Mouse (Mus musculus) intestine, embryonic 14.5 days (tissue): ENCODE data around the gene Spon1. TPM values are rescaled to one million over a fixed set of nuclear protein-coding genes. Genes with fewer than 3 reads are reported as not detected.

Experiments used
- ATAC-seq: fragments of 200-750 bp; cut with Nextera tagmentation; replicated peaks from 2 replicates; pipeline ENCODE4 v1.8.0; 2017; ENCODE audit warnings: low read depth, moderate number of reproducible peaks, moderate TSS enrichment, moderate library complexity; ENCODE audit not compliant: low FRiP score, low TSS enrichment
- DNase-seq: peaks from one replicate; pipeline ENCODE4 v3.0.0-alpha.2; 2018; ENCODE audit warnings: low spot score
- H3K27ac ChIP-seq: fragments of 300-500 bp; sonication (generic); 2 replicates; pipeline ENCODE4 v1.5.1; 2014; ENCODE audit warnings: low read depth, mild to moderate bottlenecking, control low read depth
- H3K27me3 ChIP-seq: fragments of 300-500 bp; sonication (generic); replicated peaks from 2 replicates; pipeline ENCODE4 v1.6.1; 2014; ENCODE audit warnings: low read length, control low read depth; ENCODE audit not compliant: control insufficient read depth, insufficient read depth
- H3K36me3 ChIP-seq: fragments of 300-500 bp; sonication (generic); 2 replicates; pipeline ENCODE4 v1.6.1; 2014; ENCODE audit warnings: low read length, control low read depth; ENCODE audit not compliant: control insufficient read depth, insufficient read depth
- H3K4me1 ChIP-seq: fragments of 300-500 bp; sonication (generic); replicated peaks from 2 replicates; pipeline ENCODE4 v1.6.1; 2014; ENCODE audit warnings: low read length, control low read depth, mixed read lengths; ENCODE audit not compliant: control insufficient read depth, insufficient read depth
- H3K4me2 ChIP-seq: fragments of 300-500 bp; sonication (generic); 2 replicates; pipeline ENCODE4 v1.6.1; 2014; ENCODE audit warnings: low read length
- H3K4me3 ChIP-seq: fragments of 300-500 bp; sonication (generic); 2 replicates; pipeline ENCODE4 v1.5.1; 2014; ENCODE audit warnings: low read depth, low read length, control low read depth, mixed read lengths
- H3K9ac ChIP-seq: fragments of 300-500 bp; sonication (generic); 2 replicates; pipeline ENCODE4 v1.6.1; 2014; ENCODE audit warnings: mild to moderate bottlenecking, low read length
- H3K9me3 ChIP-seq: fragments of 300-500 bp; sonication (generic); 2 replicates; pipeline ENCODE4 v1.6.1; 2016; ENCODE audit warnings: low read length, control low read depth; ENCODE audit not compliant: control insufficient read depth
- WGBS: fragments of 180-500 bp; shearing (Covaris S2); extraction: QIAGEN DNeasy Blood & Tissue Kit; methylation state at CpG from one replicate; pipeline ENCODE4 v1.1.7; 2014; 5-methylcytosine and 5-hydroxymethylcytosine counted together
- polyA plus RNA-seq: library from polyadenylated mRNA; unstranded; fragments of >200 nt; fragmentation: Nextera tagmentation; extraction: Ambion mirVana; gene quantifications from 2 replicates; pipeline ENCODE4 v1.2.1, GENCODE M21; 2014

Spon1 gene
- polyA plus RNA-seq, 1 experiment from 2014 or later, result 12.2 TPM

GRCm38 (mm10) chr7:113841521-113841920 is 75.7 kb downstream of the Spon1 start:
- H3K4me2 ChIP-seq, result no peak overlapping the region
- H3K9ac ChIP-seq, result no peak overlapping the region
- H3K27ac ChIP-seq, result no peak overlapping the region
- ATAC-seq, result no peak
- no peaks in the 10 kb centered on the region for H3K27me3 ChIP-seq
- H3K9me3 ChIP-seq, result no peaks in the 10 kb centered on the region
- no peaks in the 10 kb centered on the region for H3K36me3 ChIP-seq
- no peak overlapping the region for H3K4me3 ChIP-seq
- H3K4me1 ChIP-seq, result no peaks in the 10 kb centered on the region
- 92% methylated on average over 2 of the region's 2 CpGs for WGBS
- no peak for DNase-seq

- ATAC-seq (no peak), DNase-seq (no peak)
- 89% methylated on average over 2 of the region's 2 CpGs for WGBS
- Histone ChIP-seq H3K4me2 (no peak overlapping the region), H3K4me3 (no peak overlapping the region), H3K4me1 (no peaks in the 10 kb centered on the region), H3K27me3 (no peaks in the 10 kb centered on the region), H3K9ac (no peak overlapping the region), H3K36me3 (no peaks in the 10 kb centered on the region), H3K9me3 (no peaks in the 10 kb centered on the region), H3K27ac (no peak overlapping the region)
These were observed 77.4 kb downstream of the Spon1 start for GRCm38 (mm10) chr7:113843150-113843549.

DNA sequence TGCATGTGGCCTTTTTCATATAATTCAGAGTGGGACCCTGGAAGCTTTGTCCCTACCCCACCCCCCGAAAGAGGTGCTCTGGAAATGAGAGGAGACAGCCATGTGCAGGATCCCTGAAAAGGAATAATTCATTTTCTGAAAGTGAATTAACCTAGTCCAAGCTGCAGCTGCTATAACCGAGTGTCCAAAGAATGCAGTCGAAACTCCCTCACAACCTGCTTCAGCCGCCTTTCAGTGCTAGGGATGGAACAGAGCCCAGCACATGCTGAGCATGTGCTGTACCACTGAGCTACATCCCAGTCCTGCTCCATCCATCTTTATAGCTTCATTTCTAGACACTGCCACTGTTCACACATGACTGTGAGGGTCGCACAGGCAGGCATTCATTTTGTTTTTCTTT is 79.4 kb downstream of the Spon1 start:
- Histone ChIP-seq H3K4me2 (no peak overlapping the region), H3K27ac (no peak overlapping the region), H3K9ac (no peak overlapping the region), H3K4me1 (no peaks in the 10 kb centered on the region), H3K4me3 (no peak overlapping the region), H3K36me3 (no peaks in the 10 kb centered on the region), H3K27me3 (no peaks in the 10 kb centered on the region), H3K9me3 (no peaks in the 10 kb centered on the region)
- DNase-seq, result no peak
- WGBS, result 72% methylated on average over 5 of the region's 5 CpGs
- no peak for ATAC-seq

GRCm38 (mm10) chr7:113846553-113846952 is 80.8 kb downstream of the Spon1 start:
- Histone ChIP-seq H3K9me3 (no peaks in the 10 kb centered on the region), H3K27ac (no peak overlapping the region), H3K27me3 (no peaks in the 10 kb centered on the region), H3K36me3 (no peaks in the 10 kb centered on the region), H3K4me3 (no peak overlapping the region), H3K9ac (no peak overlapping the region), H3K4me2 (no peak overlapping the region), H3K4me1 (no peaks in the 10 kb centered on the region)
- no peak for ATAC-seq
- WGBS, result 45% methylated on average over 3 of the region's 3 CpGs
- no peak for DNase-seq

GRCm38 (mm10) chr7:113847041-113847819 is 81.4 kb downstream of the Spon1 start:
- WGBS, result 66% methylated on average over 7 of the region's 7 CpGs
- no peak for DNase-seq

GRCm38 (mm10) chr7:113850389-113850788 is 84.6 kb downstream of the Spon1 start:
- no peak overlapping the region for H3K9ac ChIP-seq
- no peak for ATAC-seq
- no peaks in the 10 kb centered on the region for H3K9me3 ChIP-seq
- 63% methylated on average over 4 of the region's 4 CpGs for WGBS
- no peaks in the 10 kb centered on the region for H3K36me3 ChIP-seq
- no peak overlapping the region for H3K4me2 ChIP-seq
- H3K27me3 ChIP-seq, result no peaks in the 10 kb centered on the region
- no peak overlapping the region for H3K27ac ChIP-seq
- no peaks in the 10 kb centered on the region for H3K4me1 ChIP-seq
- no peak for DNase-seq
- H3K4me3 ChIP-seq, result no peak overlapping the region

More at GRCm38 (mm10) chr7:113847041-113847819, 81.4 kb downstream of the Spon1 start:
- Histone ChIP-seq H3K27me3 (no peaks in the 10 kb centered on the region), H3K4me2 (no peak overlapping the region), H3K36me3 (no peaks in the 10 kb centered on the region), H3K4me3 (no peak overlapping the region), H3K4me1 (no peaks in the 10 kb centered on the region), H3K27ac (no peak overlapping the region), H3K9ac (no peak overlapping the region), H3K9me3 (no peaks in the 10 kb centered on the region)
- no peak for ATAC-seq

DNA sequence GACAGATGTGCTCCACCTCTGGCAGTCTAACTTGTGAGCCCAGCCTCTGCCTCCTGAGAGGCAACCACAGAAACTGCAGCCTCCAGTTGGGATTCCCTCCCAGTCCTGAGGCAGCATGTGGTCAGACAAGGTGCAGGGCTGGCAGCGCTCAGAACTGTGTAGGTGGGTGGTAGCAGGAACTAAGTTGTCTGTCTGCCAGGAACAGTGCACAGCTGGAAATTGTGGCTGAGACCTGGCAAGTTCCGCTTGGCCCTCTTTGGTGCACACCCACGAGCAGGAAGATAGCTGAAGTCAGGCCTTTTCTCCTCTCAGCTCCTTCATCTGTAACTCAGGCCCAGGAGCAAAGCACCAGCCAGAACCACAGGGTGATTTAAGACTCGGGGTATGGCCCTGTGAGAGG is 89.6 kb downstream of the Spon1 start:
- no peak for DNase-seq

GRCm38 (mm10) chr7:113856067-113856466 is 90.3 kb downstream of the Spon1 start:
- H3K27ac ChIP-seq, result no peak overlapping the region
- H3K9me3 ChIP-seq, result no peaks in the 10 kb centered on the region
- H3K4me1 ChIP-seq, result no peaks in the 10 kb centered on the region
- no peak overlapping the region for H3K4me3 ChIP-seq
- no peaks in the 10 kb centered on the region for H3K27me3 ChIP-seq
- H3K4me2 ChIP-seq, result no peak overlapping the region
- DNase-seq (no peak), ATAC-seq (no peak)
- H3K9ac ChIP-seq, result no peak overlapping the region
- whole genome bisulfite sequencing, result 56% methylated on average over 3 of the region's 3 CpGs
- H3K36me3 ChIP-seq, result no peaks in the 10 kb centered on the region

More for the DNA sequence above, 89.6 kb downstream of the Spon1 start:
- H3K9ac ChIP-seq, result no peak overlapping the region
- H3K4me1 ChIP-seq, result no peaks in the 10 kb centered on the region
- no peaks in the 10 kb centered on the region for H3K9me3 ChIP-seq
- 70% methylated on average over 4 of the region's 4 CpGs for WGBS
- H3K36me3 ChIP-seq, result no peaks in the 10 kb centered on the region
- H3K4me3 ChIP-seq, result no peak overlapping the region
- no peak overlapping the region for H3K4me2 ChIP-seq
- H3K27ac ChIP-seq, result no peak overlapping the region
- ATAC-seq, result no peak
- H3K27me3 ChIP-seq, result no peaks in the 10 kb centered on the region

DNA sequence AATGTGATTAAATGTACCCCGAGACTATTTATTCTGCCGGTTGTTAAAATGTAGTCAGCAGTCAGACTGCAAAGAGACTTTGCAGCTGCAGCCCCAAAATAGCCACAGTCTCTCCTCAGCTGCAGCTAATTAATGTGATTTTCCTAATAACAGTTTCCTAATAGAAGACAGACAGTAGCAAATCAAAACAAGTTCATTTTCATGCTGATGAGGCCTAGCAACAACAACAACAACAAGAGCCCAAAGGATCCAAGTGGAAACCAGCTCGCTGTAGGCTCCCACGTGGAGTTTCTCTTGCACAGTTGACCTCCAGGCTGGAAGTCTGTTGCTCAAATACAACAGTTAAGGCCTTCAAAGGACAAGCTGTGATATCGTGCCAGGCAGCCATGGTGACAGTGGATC is 93.7 kb downstream of the Spon1 start:
- Histone ChIP-seq H3K27ac (no peak overlapping the region), H3K9me3 (no peaks in the 10 kb centered on the region), H3K36me3 (no peaks in the 10 kb centered on the region), H3K9ac (no peak overlapping the region), H3K4me2 (no peak overlapping the region), H3K4me3 (no peak overlapping the region), H3K4me1 (no peaks in the 10 kb centered on the region), H3K27me3 (no peaks in the 10 kb centered on the region)
- no peak for ATAC-seq
- DNase-seq, result no peak
- WGBS, result 82% methylated on average over 5 of the region's 5 CpGs
